Mouse (Mus musculus) stomach, postnatal 0 days (tissue): ENCODE data around the gene Btk. TPM values are rescaled to one million over a fixed set of nuclear protein-coding genes. Genes with fewer than 3 reads are reported as not detected.
A peak's percentile ranks its signal among the peaks of the same experiment; 100 is the strongest.

ENCODE experiments used
- ATAC-seq: fragments of 200-750 bp; cut with Nextera tagmentation; 2 replicates; pipeline ENCODE4 v1.8.0; 2017; ENCODE audit not compliant: low FRiP score, low TSS enrichment
- DNase-seq: peaks from one replicate; pipeline ENCODE4 v3.0.0-alpha.2; 2016; ENCODE audit warnings: low spot score
- H3K27ac ChIP-seq: fragments of 300-500 bp; sonication (generic); replicated peaks from 2 replicates; pipeline ENCODE4 v1.5.1; 2014; ENCODE audit warnings: mild to moderate bottlenecking, control low read depth
- H3K27me3 ChIP-seq: fragments of 300-500 bp; sonication (generic); 2 replicates; pipeline ENCODE4 v1.6.1; 2014; ENCODE audit warnings: low read length; ENCODE audit not compliant: control insufficient read depth, insufficient read depth
- H3K36me3 ChIP-seq: fragments of 300-500 bp; sonication (generic); 2 replicates; pipeline ENCODE4 v1.6.1; 2014; ENCODE audit warnings: low read length, mixed read lengths; ENCODE audit not compliant: control insufficient read depth, insufficient read depth
- H3K4me1 ChIP-seq: fragments of 300-500 bp; sonication (generic); replicated peaks from 2 replicates; pipeline ENCODE4 v1.6.1; 2014; ENCODE audit warnings: antibody characterized with exemption; ENCODE audit not compliant: control insufficient read depth, insufficient read depth
- H3K4me2 ChIP-seq: fragments of 300-500 bp; sonication (generic); replicated peaks from 2 replicates; pipeline ENCODE4 v1.6.1; 2014; ENCODE audit warnings: low read depth, mild to moderate bottlenecking, control low read depth, moderate library complexity
- H3K4me3 ChIP-seq: fragments of 300-500 bp; sonication (generic); 2 replicates; pipeline ENCODE4 v1.5.1; 2014; ENCODE audit warnings: low read depth, low read length, control low read depth
- H3K9ac ChIP-seq: fragments of 300-500 bp; sonication (generic); 2 replicates; pipeline ENCODE4 v1.6.1; 2014; ENCODE audit warnings: mild to moderate bottlenecking, low read length, control low read depth, mixed read lengths
- H3K9me3 ChIP-seq: fragments of 300-500 bp; sonication (generic); 2 replicates; pipeline ENCODE4 v1.6.1; 2016; ENCODE audit warnings: low read length; ENCODE audit not compliant: control insufficient read depth
- CTCF ChIP-seq: IDR thresholded peaks from 2 replicates; pipeline ENCODE4 v1.5.1; 2016; ENCODE audit warnings: antibody characterized with exemption, low read depth, mild to moderate bottlenecking, moderate library complexity
- EP300 ChIP-seq: optimal IDR thresholded peaks from 2 replicates; pipeline ENCODE3; 2016; ENCODE audit warnings: antibody characterized with exemption
- WGBS: fragments of 180-500 bp; shearing (Covaris S2); extraction: QIAGEN DNeasy Blood & Tissue Kit; methylation state at CpG from one replicate; pipeline ENCODE4 v1.1.7; 2014; 5-methylcytosine and 5-hydroxymethylcytosine counted together
- polyA plus RNA-seq: library from polyadenylated mRNA; unstranded; fragments of >200 nt; fragmentation: Nextera tagmentation; extraction: Ambion mirVana; gene quantifications from 2 replicates; pipeline ENCODE4 v1.2.1, GENCODE M21; 2015

Gene Btk
- polyA plus RNA-seq, 1 experiment from 2014 or later: 0.72 TPM

DNA sequence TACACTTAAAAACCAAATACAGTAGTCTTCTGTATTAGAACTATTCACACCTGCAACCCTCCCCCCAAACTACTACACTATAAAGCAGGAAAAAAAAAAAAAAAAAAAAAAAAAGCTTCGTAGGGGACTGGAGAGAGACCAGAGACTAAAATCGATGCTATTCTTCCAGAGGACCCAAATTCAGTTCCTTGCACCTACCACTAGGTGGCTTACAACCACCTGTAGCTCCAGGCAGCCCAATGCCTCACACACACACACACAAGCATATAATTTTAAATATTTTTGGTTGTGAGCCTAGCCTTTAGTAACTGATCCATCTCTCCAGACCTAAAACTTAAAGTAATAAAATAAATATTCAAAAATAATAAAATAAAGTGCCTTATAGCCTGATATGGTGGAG lies 73.9 kb downstream of the Btk start:
- no peak for DNase-seq
- TF ChIP-seq EP300 (no peak), CTCF (peak; percentile 68)
- Histone ChIP-seq H3K9ac (no peak overlapping the region), H3K27ac (no peak overlapping the region), H3K36me3 (no peaks in the 10 kb centered on the region), H3K27me3 (no peaks in the 10 kb centered on the region), H3K4me3 (no peak overlapping the region), H3K4me1 (no peaks in the 10 kb centered on the region), H3K9me3 (no peaks in the 10 kb centered on the region), H3K4me2 (no peak overlapping the region)
- no peak for ATAC-seq
- 43% methylated on average over 2 of the region's 2 CpGs for WGBS

DNA sequence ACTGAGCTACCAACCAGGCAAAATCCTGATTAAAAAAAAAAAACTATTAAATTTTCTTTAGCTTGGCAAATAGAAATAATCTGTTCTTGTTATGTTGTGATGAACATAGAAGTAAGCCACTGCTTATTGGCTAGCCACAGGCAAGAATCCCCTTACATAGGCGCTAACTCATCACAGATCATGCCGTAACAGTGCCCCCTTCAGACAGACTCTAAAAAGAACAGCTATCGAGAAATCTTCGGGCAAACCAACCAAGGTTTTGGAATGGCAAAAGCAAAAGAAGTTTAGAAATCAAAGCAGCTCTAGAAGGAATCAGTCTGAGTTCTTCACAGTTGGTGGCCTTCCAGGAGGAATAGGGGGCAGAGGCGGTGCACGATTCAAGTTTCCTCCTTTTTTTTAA lies 75.4 kb downstream of the Btk start:
- H3K27ac ChIP-seq: no peak overlapping the region
- no peak overlapping the region for H3K4me3 ChIP-seq
- no peaks in the 10 kb centered on the region for H3K27me3 ChIP-seq
- DNase-seq: no peak
- no peaks in the 10 kb centered on the region for H3K36me3 ChIP-seq
- H3K9ac ChIP-seq: no peak overlapping the region
- TF ChIP-seq EP300 (no peak), CTCF (no peak)
- H3K4me2 ChIP-seq: no peak overlapping the region
- 73% methylated on average over 6 of the region's 6 CpGs for WGBS
- no peak for ATAC-seq
- no peaks in the 10 kb centered on the region for H3K4me1 ChIP-seq
- H3K9me3 ChIP-seq: no peaks in the 10 kb centered on the region

DNA sequence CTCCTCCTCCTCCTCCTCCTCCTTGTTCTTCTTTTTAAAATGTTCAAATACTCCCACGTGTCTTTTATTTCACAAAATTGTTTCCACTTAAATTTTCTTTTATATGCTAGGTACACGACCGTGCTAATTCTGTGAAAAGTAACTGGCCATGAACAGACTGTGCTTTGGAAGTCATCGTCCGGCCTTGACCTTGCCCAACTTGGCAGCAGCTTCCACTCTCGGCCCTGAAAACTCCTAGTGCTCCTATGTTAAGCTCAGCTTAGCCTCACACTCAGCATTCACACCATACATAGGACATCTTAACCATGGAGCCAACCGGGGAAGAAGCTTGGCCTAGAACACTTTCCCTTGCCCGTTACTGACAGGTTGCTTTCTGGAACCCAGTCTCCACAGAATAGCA lies 82.7 kb downstream of the Btk start:
- Histone ChIP-seq H3K36me3 (no peaks in the 10 kb centered on the region), H3K9me3 (no peaks in the 10 kb centered on the region), H3K4me3 (no peak overlapping the region), H3K27me3 (no peaks in the 10 kb centered on the region), H3K4me1 (no peaks in the 10 kb centered on the region), H3K4me2 (no peak overlapping the region), H3K9ac (no peak overlapping the region), H3K27ac (no peak overlapping the region)
- TF ChIP-seq CTCF: no peak
- TF ChIP-seq EP300: no peak
- DNase-seq (no peak), ATAC-seq (no peak)
- WGBS: 77% methylated on average over 8 of the region's 8 CpGs

Other genes with a start within 250 kb of the Btk start
- gene Drp2, start 179.0 kb downstream of the Btk start, polyA plus RNA-seq: 0.35 and 0.41 TPM in 2 replicates
- not detected in 2 replicates for gene Taf7l, start 107.1 kb downstream of the Btk start, polyA plus RNA-seq
- gene Timm8a1, start 41.7 kb downstream of the Btk start, polyA plus RNA-seq: 63.1 and 63.4 TPM in 2 replicates
- 419 and 471 TPM in 2 replicates for gene Rpl36a, start 2.1 kb upstream of the Btk start, polyA plus RNA-seq
- gene Gla, start 17.6 kb upstream of the Btk start, polyA plus RNA-seq: 3.6 and 3.9 TPM in 2 replicates
- 65.3 and 67.2 TPM in 2 replicates for gene Hnrnph2, start 17.6 kb upstream of the Btk start, polyA plus RNA-seq
- 1.3 and 1.4 TPM in 2 replicates for gene Armcx4, start 102.9 kb upstream of the Btk start, polyA plus RNA-seq
- gene Armcx1, start 134.4 kb upstream of the Btk start, polyA plus RNA-seq: 14.9 and 15.2 TPM in 2 replicates
- 8.7 and 9.9 TPM in 2 replicates for gene Armcx6, start 167.8 kb upstream of the Btk start, polyA plus RNA-seq
- 38.8 and 40.0 TPM in 2 replicates for gene Armcx3, start 173.0 kb upstream of the Btk start, polyA plus RNA-seq
- gene Armcx2, start 225.7 kb upstream of the Btk start, polyA plus RNA-seq: 19.3 and 19.9 TPM in 2 replicates